Mouse (Mus musculus) bone marrow macrophage, adult 2 months (primary cell): ENCODE data around the gene Fmc1.

Experiments
- CTCF ChIP-seq: IDR thresholded peaks from 2 replicates; pipeline ENCODE4 v1.5.1; 2012; ENCODE audit warnings: low read depth, mild to moderate bottlenecking, low read length, moderate library complexity
- POLR2A ChIP-seq: IDR thresholded peaks from 2 replicates; pipeline ENCODE4 v1.6.1; 2012; ENCODE audit warnings: mild to moderate bottlenecking, low read depth, low read length, borderline replicate concordance

DNA sequence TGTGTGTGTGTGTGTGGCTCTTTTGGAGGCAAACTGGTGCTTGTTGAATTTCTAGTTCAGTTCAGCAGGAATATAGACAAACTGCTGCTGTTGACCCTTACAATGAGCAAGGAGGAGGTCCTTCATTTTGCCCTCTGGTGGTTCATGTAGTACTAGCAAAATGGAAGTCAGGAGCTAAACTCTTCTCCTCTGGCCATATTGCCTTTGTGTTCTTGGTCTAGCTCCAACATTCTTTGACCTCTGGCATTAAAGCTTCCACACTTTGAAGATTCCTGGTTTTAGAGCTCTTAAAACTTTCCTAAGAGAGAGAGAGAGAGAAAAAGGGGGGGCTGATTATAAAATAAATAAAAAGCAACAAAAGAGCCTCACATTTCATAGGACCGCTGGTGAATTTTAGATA is 21.2 kb upstream of the Fmc1 start:
- no peak for TF ChIP-seq CTCF
- no peak for TF ChIP-seq POLR2A
